Mouse (Mus musculus) stomach, postnatal 0 days (tissue): ENCODE data around the gene Slc25a3.

Experiments
- CTCF ChIP-seq: IDR thresholded peaks from 2 replicates; pipeline ENCODE4 v1.5.1; 2016; ENCODE audit warnings: antibody characterized with exemption, low read depth, mild to moderate bottlenecking, moderate library complexity
- EP300 ChIP-seq: optimal IDR thresholded peaks from 2 replicates; pipeline ENCODE3; 2016; ENCODE audit warnings: antibody characterized with exemption

- TF ChIP-seq CTCF (no peak), EP300 (no peak)
Measured at GRCm38 (mm10) chr10:91083393-91083927, 40.4 kb downstream of the Slc25a3 start.
